ENCODE assay signal across 8 mouse cellular contexts in genomic region chr11:114684627-114685373, GRCm38 (mm10). TPM values are rescaled to one million over a fixed set of nuclear protein-coding genes. Genes with fewer than 3 reads are reported as not detected.
DNase-seq lines count a peak whose midpoint lies in the region; ATAC-seq and TF ChIP-seq lines count a peak whose summit lies in the region.

No protein-coding gene starts in this region.

- no peak overlapping the region for H3K4me2 ChIP-seq in heart, embryonic 14.5 days (ENCODE audit: low read length)
- no peak overlapping the region for H3K4me2 ChIP-seq in hindbrain, postnatal 0 days (ENCODE audit: low read depth, low read length)
- H3K4me2 ChIP-seq in lung, postnatal 0 days (replicated peaks; ENCODE audit: low read depth, low read length) = no peak overlapping the region

- peaks cover 20 to 23% of the 10 kb centered on the region in 2 experiments for H3K4me1 ChIP-seq in heart, embryonic 14.5 days (ENCODE audit: control insufficient read depth in 2 of 2, insufficient read depth in 2 of 2, low read length in 2 of 2)
- H3K4me1 ChIP-seq in hindbrain, postnatal 0 days (ENCODE audit: insufficient read depth, low read length) = no peaks in the 10 kb centered on the region; the same call in none of the 2 replicates
- H3K4me1 ChIP-seq in lung, postnatal 0 days (ENCODE audit: insufficient read depth, low read depth, low read length) = peaks cover 3% of the 10 kb centered on the region; the same call in 1 of the 2 replicates

- ATAC-seq in heart, embryonic 14.5 days (ENCODE audit: insufficient number of reproducible peaks, insufficient read depth, low FRiP score, low read depth) = peak; percentile 20; the same call in 1 of the 2 replicates
- ATAC-seq in hindbrain, postnatal 0 days = peak; percentile 65
- ATAC-seq in lung, postnatal 0 days = peak; percentile 54

- H3K27me3 ChIP-seq in heart, embryonic 14.5 days (ENCODE audit: control insufficient read depth, insufficient read depth, low read length) = no peaks in the 10 kb centered on the region
- no peaks in the 10 kb centered on the region for H3K27me3 ChIP-seq in hindbrain, postnatal 0 days (ENCODE audit: insufficient read depth, low read length)
- H3K27me3 ChIP-seq in lung, postnatal 0 days (replicated peaks; ENCODE audit: insufficient read depth, low read length) = no peaks in the 10 kb centered on the region

- no peak overlapping the region for H3K9ac ChIP-seq in heart, embryonic 14.5 days (ENCODE audit: low read length)
- H3K9ac ChIP-seq in hindbrain, postnatal 0 days (replicated peaks; ENCODE audit: low read length) = no peak overlapping the region
- H3K9ac ChIP-seq in lung, postnatal 0 days (replicated peaks; ENCODE audit: low read depth) = no peak overlapping the region

- no peak for TF ChIP-seq POLR2A in brain, embryonic 14.5 days (IDR thresholded peaks at IDR 0.05; ENCODE audit: borderline replicate concordance, extremely low read depth, insufficient read depth, insufficient read length, poor library complexity, severe bottlenecking)

- WGBS in heart, embryonic 14.5 days = 56% methylated on average over 14 of the region's 14 CpGs
- 54% methylated on average over 14 of the region's 14 CpGs for WGBS in hindbrain, postnatal 0 days
- 70% methylated on average over 13 of the region's 14 CpGs for WGBS in lung, postnatal 0 days

- no peak for DNase-seq in heart, postnatal 14 days
- peak; percentile 59 for DNase-seq in brain, embryonic 14.5 days (ENCODE audit: low read depth)
- peak; percentile 79 for DNase-seq in hindbrain, postnatal 0 days (ENCODE audit: low spot score)
- DNase-seq in lung, postnatal 0 days (ENCODE audit: low spot score) = no peak
- no peak for DNase-seq in ovary, postnatal 14 days (ENCODE audit: low spot score)
- no peak for DNase-seq in spleen, postnatal 4 days (ENCODE audit: low spot score in 2 of 2)
- no peak for DNase-seq in layer of hippocampus, postnatal 36 days

- no peak for TF ChIP-seq CTCF in brain, embryonic 14.5 days (IDR thresholded peaks at IDR 0.05; ENCODE audit: borderline replicate concordance, extremely low read depth, insufficient read depth, insufficient read length)
- no peak for TF ChIP-seq CTCF in hindbrain, postnatal 0 days (IDR thresholded peaks at IDR 0.05; ENCODE audit: low read depth)
- TF ChIP-seq CTCF in lung, postnatal 0 days (IDR thresholded peaks at IDR 0.05) = no peak

- no peaks in the 10 kb centered on the region for H3K9me3 ChIP-seq in heart, embryonic 14.5 days (ENCODE audit: control insufficient read depth, low read length)
- no peaks in the 10 kb centered on the region for H3K9me3 ChIP-seq in hindbrain, postnatal 0 days (ENCODE audit: low read length)
- H3K9me3 ChIP-seq in lung, postnatal 0 days (ENCODE audit: low read length) = no peaks in the 10 kb centered on the region

- H3K36me3 ChIP-seq in heart, embryonic 14.5 days (ENCODE audit: control insufficient read depth, insufficient read depth, low read length) = no peaks in the 10 kb centered on the region
- no peaks in the 10 kb centered on the region for H3K36me3 ChIP-seq in hindbrain, postnatal 0 days (ENCODE audit: insufficient read depth, low read length)
- no peaks in the 10 kb centered on the region for H3K36me3 ChIP-seq in lung, postnatal 0 days (ENCODE audit: insufficient read depth, low read length)

- H3K27ac ChIP-seq in heart, embryonic 14.5 days (replicated peaks in 1 of 2; ENCODE audit: control insufficient read depth in 1 of 2, insufficient read depth in 1 of 2, low read depth in 2 of 2, low read length in 2 of 2) = no peak overlapping the region
- peak overlapping the region; percentile 59; the same call in 1 of the 2 replicates for H3K27ac ChIP-seq in hindbrain, postnatal 0 days
- no peak overlapping the region for H3K27ac ChIP-seq in lung, postnatal 0 days (ENCODE audit: low read length)

- H3K4me3 ChIP-seq in heart, embryonic 14.5 days (ENCODE audit: control insufficient read depth in 1 of 2, insufficient read depth in 1 of 2, low read depth in 1 of 2, low read length in 2 of 2) = no peak overlapping the region
- no peak overlapping the region for H3K4me3 ChIP-seq in hindbrain, postnatal 0 days (ENCODE audit: low read length)
- no peak overlapping the region for H3K4me3 ChIP-seq in lung, postnatal 0 days (ENCODE audit: low read depth, low read length)

- intact Hi-C loops in heart, postnatal 14 days (cut with DNase I) = no loop called here

- no peak for TF ChIP-seq EP300 in lung, postnatal 0 days (IDR thresholded peaks at IDR 0.05)

RNA-seq across cellular contexts. Expression of gene Ttyh2, which starts 9.6 kb away (rescaled TPM):
- 7.9 and 8.6 TPM in 2 replicates for polyA plus RNA-seq in heart, embryonic 14.5 days (2014; fragmentation: Nextera tagmentation; extraction: Ambion mirVana)
- 10 to 100 TPM; 11.3 to 13.4 TPM for total RNA-seq in heart, postnatal 14 days (2021)
- polyA plus RNA-seq in brain, embryonic 14.5 days (2012; rRNA removed) = 17.8 and 25.4 TPM in 2 replicates
- 75.8 and 80.4 TPM in 2 replicates for total RNA-seq in hindbrain, postnatal 0 days (2014; rRNA removed)
- 38.6 and 40.3 TPM in 2 replicates for polyA plus RNA-seq in hindbrain, postnatal 0 days (2015; fragmentation: Nextera tagmentation; extraction: Ambion mirVana)
- polyA plus RNA-seq in lung, postnatal 0 days (2015; fragmentation: Nextera tagmentation; extraction: Ambion mirVana) = 20.1 and 22.3 TPM in 2 replicates
- 10 to 100 TPM; 29.5 to 30.6 TPM for total RNA-seq in layer of hippocampus, postnatal 36 days (2021)

RNA-seq across cellular contexts. Expression of gene Rpl38, which starts 16.5 kb away (rescaled TPM):
- polyA plus RNA-seq in heart, embryonic 14.5 days (2014; fragmentation: Nextera tagmentation; extraction: Ambion mirVana) = 703 and 745 TPM in 2 replicates
- 100 to 1,000 TPM; 606 to 649 TPM for total RNA-seq in heart, postnatal 14 days (2021)
- 1,736 and 1,742 TPM in 2 replicates for polyA plus RNA-seq in brain, embryonic 14.5 days (2012; rRNA removed)
- 577 and 578 TPM in 2 replicates for total RNA-seq in hindbrain, postnatal 0 days (2014; rRNA removed)
- 954 and 958 TPM in 2 replicates for polyA plus RNA-seq in hindbrain, postnatal 0 days (2015; fragmentation: Nextera tagmentation; extraction: Ambion mirVana)
- polyA plus RNA-seq in lung, postnatal 0 days (2015; fragmentation: Nextera tagmentation; extraction: Ambion mirVana) = 728 and 824 TPM in 2 replicates
- 100 to 1,000 TPM; 846 to 926 TPM for total RNA-seq in layer of hippocampus, postnatal 36 days (2021)

RNA-seq across cellular contexts. Expression of gene Dnaic2, which starts 42.4 kb away (rescaled TPM):
- 0.35 TPM in 1 of 2 replicates, not detected in the other for polyA plus RNA-seq in heart, embryonic 14.5 days (2014; fragmentation: Nextera tagmentation; extraction: Ambion mirVana)
- under 1 TPM; 0.27 to 0.60 TPM for total RNA-seq in heart, postnatal 14 days (2021)
- polyA plus RNA-seq in brain, embryonic 14.5 days (2012; rRNA removed) = 2.9 TPM in 2 replicates
- 5.1 and 5.8 TPM in 2 replicates for total RNA-seq in hindbrain, postnatal 0 days (2014; rRNA removed)
- polyA plus RNA-seq in hindbrain, postnatal 0 days (2015; fragmentation: Nextera tagmentation; extraction: Ambion mirVana) = 3.1 and 3.2 TPM in 2 replicates
- polyA plus RNA-seq in lung, postnatal 0 days (2015; fragmentation: Nextera tagmentation; extraction: Ambion mirVana) = 6.4 and 7.3 TPM in 2 replicates
- total RNA-seq in layer of hippocampus, postnatal 36 days (2021) = 1 to 10 TPM in 1 of 2 experiments, under 1 TPM in 1; 0.99 to 1.9 TPM

Comparison
In these comparisons a context has a peak if more than half of its experiments do, and no peak if none do; other contexts are left out.
1. DNase-seq: peak in brain, embryonic 14.5 days (single experiment) and hindbrain, postnatal 0 days (single experiment); none in heart, postnatal 14 days (0 of 2), lung, postnatal 0 days (single experiment), ovary, postnatal 14 days (single experiment), spleen, postnatal 4 days (0 of 2) and layer of hippocampus, postnatal 36 days (0 of 2).
2. Peak in every context shown above with its lines, with median percentiles within 50 percentile points of each other: ATAC-seq.